Mouse (Mus musculus) cerebellum, postnatal 36 days (tissue): Measurements from ENCODE around the gene Upk3a.
"Not testable (repeated sequence)": the region's sequence is repeated elsewhere in the genome, so short reads cannot be mapped to it uniquely, and the experiment has no call there.

Source experiments
- DNase-seq, 2 experiments: peaks; one replicate each; pipeline ENCODE4 v3.0.0; 2021 to 2022; ENCODE audit warnings: mixed read lengths in 2 of 2

The Upk3a gene

GRCm38 (mm10) chr15:85000984-85001982, 15.7 kb upstream of the Upk3a start:
- peak; percentile 81 to 84 for DNase-seq

GRCm38 (mm10) chr15:85009666-85010065, 7.3 kb upstream of the Upk3a start:
- DNase-seq, result no peak

- no peak for DNase-seq
These were observed 4.9 kb upstream of the Upk3a start for GRCm38 (mm10) chr15:85011895-85012661.

DNA sequence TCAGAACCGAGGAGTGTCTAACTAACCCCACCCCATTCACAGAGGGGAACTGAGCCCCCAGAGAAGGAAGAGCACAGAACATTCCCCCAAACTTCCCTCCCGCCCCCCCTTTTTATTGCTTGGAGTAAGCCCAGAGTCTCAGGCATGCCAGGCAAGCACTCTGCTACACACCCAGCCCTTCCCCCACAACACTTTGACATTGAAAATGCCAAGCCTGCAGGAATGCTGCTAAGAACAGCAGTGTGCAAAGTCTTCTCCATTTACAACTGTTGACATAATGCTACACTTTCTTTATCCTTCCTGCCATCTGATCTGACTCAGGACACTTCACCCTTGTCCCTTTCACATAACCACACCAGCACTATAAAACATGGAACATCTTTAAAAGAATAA, 4.3 kb upstream of the Upk3a start:
- no peak for DNase-seq

DNA sequence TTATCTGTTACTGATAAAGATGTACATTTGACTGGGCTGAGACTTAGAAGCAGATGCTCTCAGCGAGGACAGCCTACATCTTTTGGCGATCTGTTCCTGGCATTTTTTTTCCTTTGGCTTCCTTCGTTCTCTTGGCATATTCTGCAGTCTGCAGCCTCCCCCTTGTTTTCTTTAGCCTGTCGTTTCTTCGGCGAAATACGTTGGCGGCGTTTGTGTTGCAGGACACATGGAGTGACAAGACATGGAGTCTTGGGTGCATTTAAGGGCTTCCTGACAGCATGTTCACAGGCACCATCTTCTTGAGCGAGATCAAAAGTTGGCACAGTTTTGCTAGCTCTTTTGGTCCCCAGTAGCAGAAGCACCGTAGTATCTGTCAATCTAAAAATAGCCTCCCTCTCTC, 1.2 kb upstream of the Upk3a start:
- no peak for DNase-seq

GRCm38 (mm10) chr15:85022211-85022610, 5.3 kb downstream of the Upk3a start:
- DNase-seq, result no peak

DNA sequence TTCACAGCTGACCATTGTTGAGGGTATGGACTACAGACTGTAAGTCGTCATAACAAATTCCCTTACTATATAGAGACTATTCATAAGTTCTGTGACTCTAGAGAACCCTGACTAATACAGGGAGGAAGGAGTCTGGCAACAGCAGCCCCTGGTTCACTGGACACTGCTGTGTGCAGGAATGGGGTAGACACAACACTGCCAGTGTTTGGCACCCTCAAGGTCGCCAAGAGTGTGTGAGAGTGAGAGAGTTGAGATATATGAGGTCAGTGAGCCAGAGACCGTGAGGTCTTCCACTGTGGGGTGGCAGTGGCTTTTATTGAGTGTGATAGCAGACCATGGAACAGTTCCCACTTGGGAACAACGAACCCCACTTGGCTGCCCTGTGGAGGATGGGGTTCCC, 9.3 kb downstream of the Upk3a start:
- no peak for DNase-seq

- DNase-seq, result no peak
These were observed 10.8 kb downstream of the Upk3a start for GRCm38 (mm10) chr15:85027740-85028139.

- not testable (repeated sequence) for DNase-seq
These were observed 11.7 kb downstream of the Upk3a start, which contains the start of gene Fam118a for GRCm38 (mm10) chr15:85028648-85029047. TSS of gene Fam118a (plus strand) at chr15:85028948.

DNA sequence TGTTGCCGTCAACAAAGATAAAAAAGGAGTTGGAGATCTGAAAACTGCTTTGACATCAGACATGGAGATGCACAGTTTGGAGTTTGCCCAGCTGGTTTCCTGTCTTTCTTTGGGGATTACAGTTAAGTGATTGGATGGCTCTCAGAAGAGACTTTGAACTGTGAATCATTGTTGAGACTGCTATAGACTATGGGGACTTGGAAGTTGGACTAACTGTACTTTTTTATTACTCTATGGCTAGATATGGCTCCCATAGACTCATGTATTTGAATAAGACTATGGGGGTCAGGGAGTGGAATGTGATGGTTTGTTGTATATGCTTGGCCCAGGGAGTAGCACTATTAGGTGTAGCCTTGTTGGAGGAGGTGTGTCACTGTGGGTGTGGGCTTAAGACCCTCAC, 13.7 kb downstream of the Upk3a start:
- not testable (repeated sequence) for DNase-seq

- no peak for DNase-seq
These were observed 14.9 kb downstream of the Upk3a start for GRCm38 (mm10) chr15:85031866-85032265.

GRCm38 (mm10) chr15:85033916-85034315, 17.0 kb downstream of the Upk3a start:
- DNase-seq, result not testable (repeated sequence)

DNA sequence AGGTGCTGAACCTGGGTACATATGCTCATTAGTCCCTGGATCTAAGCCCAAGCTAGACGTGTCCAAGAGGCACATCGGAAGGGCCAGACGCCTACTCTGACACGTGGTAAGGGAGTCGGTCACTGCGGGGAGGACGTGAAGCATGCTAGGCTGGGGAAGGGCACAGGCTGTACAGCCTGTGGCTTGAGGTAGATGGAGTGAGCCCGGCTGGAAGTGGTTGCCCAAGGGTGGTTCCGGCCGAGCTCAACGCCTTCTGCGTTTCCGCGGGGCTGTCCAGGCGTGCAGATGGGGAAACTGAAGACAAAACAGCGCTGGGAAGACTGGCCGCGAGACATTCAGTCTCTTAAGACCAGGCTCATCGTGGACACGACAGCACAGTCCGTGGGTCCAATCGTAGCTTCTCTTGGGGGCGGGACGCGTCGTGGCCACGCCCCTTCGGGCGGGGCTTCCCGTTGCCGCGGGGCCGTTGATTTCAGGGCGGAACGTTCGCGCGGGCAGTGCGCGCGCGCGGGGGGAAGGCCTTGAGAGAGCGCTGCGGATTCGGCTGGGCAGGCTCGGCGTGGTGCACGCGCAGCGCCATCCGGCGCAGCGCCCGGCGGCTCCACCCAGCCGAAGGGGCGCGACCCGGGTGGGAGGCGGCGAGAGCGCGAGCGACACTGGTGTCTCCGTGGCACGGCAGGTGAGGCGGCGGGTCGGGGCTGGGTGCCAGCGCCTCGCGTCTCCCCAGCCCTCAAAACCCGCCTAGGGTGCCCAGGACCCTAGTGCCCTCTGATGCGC, 19.8 kb downstream of the Upk3a start:
- peak; percentile 98 for DNase-seq

DNA sequence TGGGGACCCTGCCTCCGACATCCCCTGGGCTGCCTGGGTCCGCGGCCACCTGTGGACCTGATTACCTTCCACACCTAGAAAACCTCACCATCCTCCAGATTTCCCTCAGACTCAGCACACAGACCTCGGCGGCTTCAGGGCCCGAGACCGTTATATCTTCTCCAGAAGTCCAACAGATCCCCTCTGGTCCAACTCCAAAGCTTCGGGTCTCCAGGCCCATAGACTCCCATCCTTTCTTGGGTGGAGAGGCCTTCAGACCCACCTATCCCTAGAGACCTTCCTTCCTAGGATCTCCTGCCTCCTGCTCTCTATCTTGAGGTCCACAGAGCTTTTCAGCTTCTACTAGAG, 20.4 kb downstream of the Upk3a start:
- no peak for DNase-seq

- no peak for DNase-seq
These were observed 24.7 kb downstream of the Upk3a start for GRCm38 (mm10) chr15:85041546-85042225.

- DNase-seq, result peak; percentile 41 to 54
These were observed 25.5 kb downstream of the Upk3a start for GRCm38 (mm10) chr15:85042361-85042954.

DNA sequence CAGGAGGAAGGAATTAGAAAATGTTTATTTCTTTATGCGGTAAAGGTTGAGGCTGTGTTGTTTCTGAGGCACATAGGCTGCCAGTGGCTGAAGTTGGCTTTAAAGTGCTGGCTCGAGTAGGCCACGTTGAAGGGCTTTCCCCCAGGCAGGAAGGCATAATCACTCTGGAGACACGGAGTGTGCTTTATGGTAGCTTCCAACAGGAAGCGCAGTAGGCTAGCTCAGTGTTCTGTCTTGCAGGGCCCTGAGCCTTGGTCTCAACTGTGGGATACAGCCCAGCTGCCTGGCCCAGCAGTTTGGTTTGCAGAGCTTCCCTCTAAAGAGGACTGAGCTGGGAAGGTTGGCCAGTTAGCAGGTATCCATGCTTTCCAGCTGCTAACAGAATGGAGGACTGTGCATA, 26.2 kb downstream of the Upk3a start:
- DNase-seq, result no peak

- DNase-seq, result no peak
These were observed 26.8 kb downstream of the Upk3a start for GRCm38 (mm10) chr15:85043761-85044160.

GRCm38 (mm10) chr15:85046230-85046950, 29.4 kb downstream of the Upk3a start:
- DNase-seq, result no peak

DNA sequence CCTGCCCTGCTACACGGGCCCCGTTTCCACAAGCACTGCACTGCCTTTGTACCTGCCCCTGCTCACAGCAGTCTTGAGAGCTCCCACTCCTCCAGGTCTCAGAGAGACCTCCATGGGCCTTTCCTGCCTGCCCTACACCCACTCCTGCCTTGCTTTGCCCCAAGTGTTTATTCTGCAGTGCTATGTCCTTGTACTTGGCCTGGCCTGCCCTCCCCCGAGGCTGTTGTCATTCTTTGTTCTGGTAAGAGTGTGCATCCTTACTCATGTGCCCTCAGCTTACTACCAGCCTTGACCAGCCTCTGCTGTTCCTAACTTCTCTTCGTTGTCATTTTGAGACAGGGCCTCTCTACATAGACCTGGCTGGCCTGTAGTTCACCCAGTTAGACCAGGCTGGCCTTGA, 30.9 kb downstream of the Upk3a start:
- no peak for DNase-seq

DNA sequence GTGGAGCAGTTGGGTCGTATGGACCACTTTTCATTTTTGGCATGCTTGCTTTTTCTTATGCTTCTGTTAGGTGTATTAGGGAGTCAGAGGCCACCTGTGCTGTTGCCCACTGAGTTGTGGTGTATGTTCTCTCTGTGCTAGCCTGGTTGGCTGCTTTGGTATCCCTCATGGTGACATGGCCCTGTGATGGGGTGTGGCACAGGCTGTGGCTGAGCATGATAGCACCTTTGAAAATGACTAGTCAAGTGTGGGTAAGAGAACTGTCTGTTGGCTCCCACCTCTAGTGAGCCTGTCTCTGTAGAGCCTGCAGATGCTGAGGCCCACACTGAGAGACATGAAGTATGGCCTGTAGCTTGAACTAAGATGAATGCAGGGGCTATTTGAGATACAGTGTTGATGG, 32.8 kb downstream of the Upk3a start:
- no peak for DNase-seq
